Mouse (Mus musculus) heart, postnatal 4 days (tissue): Measurements from ENCODE around the gene Zfp810. TPM values are rescaled to one million over a fixed set of nuclear protein-coding genes. Genes with fewer than 3 reads are reported as not detected.

Experiments used
- DNase-seq: peaks from one replicate; pipeline ENCODE4 v3.0.0; 2021
- total RNA-seq, 2 experiments: library from RNA; stranded (reverse); gene quantifications; 2 replicates each; pipeline ENCODE4 v1.2.3; 2021

Zfp810 gene
- total RNA-seq, 2 experiments from 2014 or later: 15.5 to 16.0 TPM

DNA sequence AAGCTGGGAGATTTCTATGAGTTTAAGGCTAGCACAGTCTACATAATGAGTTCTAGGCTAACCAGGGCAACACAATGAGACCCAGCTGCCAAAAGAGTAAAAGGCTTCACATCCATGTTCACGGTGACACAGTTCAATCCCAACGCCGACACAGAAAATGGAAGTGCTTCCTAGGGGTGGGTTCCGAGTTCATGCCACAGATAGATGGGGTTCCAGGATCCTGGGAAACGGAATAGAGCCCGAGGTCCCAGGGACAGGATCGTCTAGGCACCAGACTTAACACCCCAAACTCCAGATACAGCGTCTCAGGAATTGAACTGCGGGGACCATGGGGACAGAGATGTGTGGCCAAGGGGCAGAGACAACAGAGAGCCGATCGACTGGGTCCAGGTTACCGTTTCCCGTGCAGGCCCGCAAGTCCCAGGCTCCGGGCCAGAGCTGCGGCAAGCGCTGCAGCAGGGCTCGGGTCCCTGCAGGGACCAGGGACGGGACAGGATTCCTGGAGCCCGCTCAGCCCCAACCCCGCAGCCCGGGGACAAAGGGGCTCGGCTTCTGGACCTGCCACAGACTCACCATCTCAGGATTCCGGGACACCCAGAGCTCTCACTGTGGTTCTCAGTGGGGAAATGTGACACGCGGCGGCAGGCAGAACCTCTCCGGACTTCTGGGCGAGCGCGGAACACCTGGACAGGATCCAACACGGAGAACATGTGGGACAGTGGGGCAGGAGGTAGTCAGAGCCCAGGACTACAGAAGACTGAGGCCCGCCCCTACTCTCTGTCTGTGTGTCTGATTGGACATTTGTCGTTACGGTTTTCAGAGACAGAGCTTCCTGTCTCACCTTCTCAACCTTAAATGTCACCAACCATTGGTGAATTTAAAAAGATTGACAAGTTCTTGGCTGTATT lies 48.0 kb downstream of the Zfp810 start, which contains the start of gene Zfp599:
Gene Zfp599, minus strand, starts transcription at position 712 of the 908 bp plus-strand sequence.
- DNase-seq: peak; percentile 74

DNA sequence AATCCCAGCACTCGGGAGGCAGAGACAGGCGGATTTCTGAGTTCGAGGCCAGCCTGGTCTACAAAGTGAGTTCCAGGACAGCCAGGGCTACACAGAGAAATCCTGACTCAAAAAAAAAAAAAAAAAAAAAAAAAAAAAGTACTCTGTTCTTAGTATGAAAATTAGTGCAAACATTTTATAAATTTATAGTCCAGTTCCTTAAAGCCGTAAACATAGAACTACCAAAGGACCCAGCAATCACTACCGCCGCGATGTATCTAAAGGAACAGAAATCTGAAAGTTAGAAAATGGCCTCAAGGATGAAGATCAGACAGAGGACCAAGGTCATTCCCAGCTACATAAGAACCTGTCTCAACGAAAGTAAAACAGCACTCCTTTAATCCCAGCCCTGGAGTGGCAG lies 48.7 kb downstream of the Zfp810 start:
- DNase-seq: no peak

DNA sequence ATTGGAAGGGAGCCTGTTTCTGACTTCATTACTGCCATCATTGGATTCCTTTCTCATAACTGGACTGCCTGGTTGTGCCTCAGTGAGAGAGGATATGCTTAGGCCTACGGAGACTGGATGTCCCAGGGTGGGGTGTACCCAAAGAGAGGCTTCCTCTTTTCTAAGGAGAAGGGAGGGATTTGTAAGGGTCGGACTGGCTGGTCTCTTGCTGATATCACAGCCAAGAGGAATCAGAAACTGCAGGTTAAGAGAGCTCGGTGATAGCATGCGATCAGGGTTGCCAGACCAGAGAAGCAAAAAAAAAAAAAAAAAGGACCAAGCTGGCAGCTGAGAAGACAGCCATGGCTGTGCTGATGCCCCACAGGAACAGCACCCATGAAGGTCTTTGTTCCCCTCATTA lies 50.9 kb downstream of the Zfp810 start:
- DNase-seq: no peak

DNA sequence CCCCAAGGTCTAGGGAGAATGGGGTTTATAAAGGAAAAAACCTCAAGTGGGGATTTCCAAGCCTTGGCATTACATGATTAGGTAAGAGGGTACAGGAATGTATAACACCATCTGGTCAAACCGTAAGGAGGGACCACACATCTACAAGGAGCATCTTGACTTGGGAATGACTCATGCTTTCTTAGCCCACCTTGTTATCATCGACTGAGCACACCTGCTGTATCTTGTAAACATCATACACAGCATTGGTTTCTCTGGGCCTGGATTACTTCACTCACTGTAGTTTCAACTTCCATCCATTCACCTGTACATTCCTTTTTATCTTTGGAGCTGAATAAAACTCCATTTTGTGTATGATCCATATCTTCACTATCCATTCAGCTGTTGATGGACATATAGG lies 63.2 kb downstream of the Zfp810 start:
- no peak for DNase-seq

DNA sequence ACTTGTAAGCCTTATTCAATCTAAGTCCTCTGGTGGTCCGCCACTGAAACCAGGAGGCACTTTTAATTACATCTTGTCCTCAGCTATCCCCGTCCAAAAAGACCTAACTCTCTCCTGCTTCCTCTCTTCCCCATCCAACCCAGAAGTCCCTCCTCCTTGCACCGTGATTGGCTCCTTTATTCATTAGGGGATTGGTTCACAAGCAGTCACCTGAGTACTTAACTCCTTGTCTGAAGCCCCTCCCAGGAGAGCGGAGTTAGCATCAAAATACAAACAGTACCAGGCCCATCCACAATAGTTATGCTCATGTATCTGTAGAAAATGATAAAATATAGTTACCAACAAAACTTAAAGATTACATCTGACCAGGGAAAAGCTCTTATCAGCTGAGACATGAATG lies 67.4 kb downstream of the Zfp810 start:
- no peak for DNase-seq

DNA sequence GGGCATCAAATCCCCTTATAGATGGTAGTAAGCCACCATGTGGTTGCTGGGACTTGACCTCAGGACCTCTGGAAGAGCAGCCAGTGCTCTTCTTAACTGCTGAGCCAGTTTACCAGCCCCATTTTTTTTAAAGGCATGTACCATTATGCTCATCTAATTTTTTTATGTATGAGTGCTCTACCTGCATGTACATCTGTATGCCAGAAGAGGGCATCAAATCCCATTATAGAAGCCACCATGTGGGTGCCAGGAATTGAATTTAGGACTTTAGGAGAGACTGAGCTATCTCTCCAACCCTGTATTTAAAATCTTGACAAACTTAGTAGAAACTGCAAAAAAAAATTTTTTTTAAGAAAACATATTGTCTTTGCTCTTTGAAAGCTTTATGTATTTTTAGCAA lies 76.9 kb downstream of the Zfp810 start:
- DNase-seq: no peak

DNA sequence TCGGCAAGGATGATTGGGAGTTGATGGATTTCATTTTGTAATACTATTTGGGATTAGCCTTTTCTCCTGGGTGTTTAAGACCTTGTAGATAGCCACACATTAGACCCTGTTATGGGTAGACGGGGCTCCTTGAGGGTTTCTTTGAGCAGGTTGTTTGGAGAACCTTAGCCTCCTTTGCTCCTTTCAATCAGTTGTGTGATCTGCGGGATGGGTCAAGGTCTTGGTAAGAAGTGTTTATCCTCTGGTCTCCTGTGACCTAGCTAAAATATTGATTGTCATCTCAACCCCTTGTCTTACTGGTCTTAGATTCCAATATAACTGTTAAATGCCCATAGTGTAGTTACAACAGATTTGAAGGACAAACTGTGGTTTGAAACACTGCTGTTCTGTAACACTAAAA lies 77.4 kb downstream of the Zfp810 start:
- DNase-seq: no peak

DNA sequence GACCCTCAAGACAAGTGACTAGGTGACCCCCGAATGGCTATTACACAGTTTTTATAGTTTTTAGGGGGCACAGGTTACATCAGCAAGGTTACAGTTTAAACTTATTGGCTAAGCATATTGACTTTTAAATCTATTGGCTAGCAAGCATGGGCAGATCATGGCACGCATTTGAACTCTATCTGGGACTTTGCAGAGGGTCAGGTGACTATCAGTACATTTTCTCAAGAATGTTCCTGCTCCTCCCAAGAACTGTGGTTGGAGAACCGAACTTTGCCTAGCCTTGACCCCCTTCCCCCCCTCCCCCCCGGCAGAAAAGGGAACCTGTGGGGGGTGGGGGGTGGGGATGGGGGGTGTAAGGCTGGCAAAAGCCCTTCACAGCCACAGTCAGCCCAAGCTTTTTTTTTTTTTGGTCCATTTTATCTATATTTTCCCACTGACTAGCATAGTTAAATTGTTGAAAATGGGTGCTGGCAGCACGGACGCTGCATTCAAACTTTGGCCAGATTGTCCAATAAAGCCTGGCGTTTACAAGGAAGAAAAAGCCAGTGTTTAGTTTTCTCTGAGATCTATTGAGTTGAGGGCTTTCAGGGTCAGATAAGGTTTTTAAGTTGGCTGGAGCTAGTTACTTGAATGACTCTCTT lies 77.9 kb downstream of the Zfp810 start:
- DNase-seq: no peak

DNA sequence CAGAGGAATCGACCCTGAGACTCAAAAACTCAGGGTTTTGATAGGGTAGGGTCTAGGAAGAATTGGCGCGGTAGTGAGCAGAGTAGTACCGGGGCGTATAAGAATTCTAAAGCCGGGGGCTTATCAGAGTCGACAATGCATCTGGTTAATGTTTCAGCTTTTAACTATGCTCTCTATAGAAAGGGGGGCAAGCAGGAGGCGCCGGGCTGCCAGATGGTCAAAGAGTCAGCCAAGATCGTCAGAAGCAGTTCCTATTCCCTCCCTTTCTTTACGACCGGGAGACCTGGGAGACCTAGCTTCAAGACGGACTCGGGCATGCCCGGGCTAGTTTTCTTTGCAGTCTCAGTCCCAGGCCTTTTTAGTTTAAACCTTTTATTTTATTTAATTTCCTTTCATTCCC lies 80.6 kb downstream of the Zfp810 start:
- peak; percentile 75 for DNase-seq

Other genes with a start within 250 kb of the Zfp810 start
- under 1 TPM in 1 of 2 experiments, not detected in 1; 0.92 TPM for gene Gm49318, start 236.4 kb downstream of the Zfp810 start, total RNA-seq
- gene Zfp653, start 236.3 kb downstream of the Zfp810 start, total RNA-seq: 1 to 10 TPM; 8.4 to 9.0 TPM
- 10 to 100 TPM; 69.4 to 69.6 TPM for gene Ecsit, start 222.2 kb downstream of the Zfp810 start, total RNA-seq
- gene Cnn1, start 208.4 kb downstream of the Zfp810 start, total RNA-seq: 10 to 100 TPM; 38.1 to 39.3 TPM
- gene Elof1, start 190.5 kb downstream of the Zfp810 start, total RNA-seq: 10 to 100 TPM; 60.1 to 63.4 TPM
- 1 to 10 TPM in 1 of 2 experiments, under 1 TPM in 1; 0.71 to 1.6 TPM for gene Acp5, start 171.9 kb downstream of the Zfp810 start, total RNA-seq
- gene Pigyl, start 150.8 kb downstream of the Zfp810 start, total RNA-seq: 10 to 100 TPM; 31.0 to 31.9 TPM
- gene Zfp872, start 119.6 kb downstream of the Zfp810 start, total RNA-seq: under 1 TPM; 0.14 to 0.18 TPM
- 10 to 100 TPM; 28.1 to 28.4 TPM for gene Zfp809, start 81.9 kb downstream of the Zfp810 start, total RNA-seq
- gene Zfp599, start 47.8 kb downstream of the Zfp810 start, total RNA-seq: 1 to 10 TPM; 2.0 to 2.5 TPM
- gene Anln, start 81.5 kb upstream of the Zfp810 start, total RNA-seq: 10 to 100 TPM; 69.6 to 77.4 TPM
- under 1 TPM; 0.70 to 0.76 TPM for gene 9530077C05Rik, start 103.9 kb upstream of the Zfp810 start, total RNA-seq
- gene Gm17545, start 146.6 kb upstream of the Zfp810 start, total RNA-seq: not detected
- 10 to 100 TPM; 44.7 to 46.9 TPM for gene Rp9, start 162.1 kb upstream of the Zfp810 start, total RNA-seq
- gene Bbs9, start 168.1 kb upstream of the Zfp810 start, total RNA-seq: 10 to 100 TPM; 14.0 to 15.9 TPM